Mouse (Mus musculus): Measurements from ENCODE around the gene Parp1.
"Not testable (repeated sequence)": the region's sequence is repeated elsewhere in the genome, so short reads cannot be mapped to it uniquely, and the experiment has no call there.

Parp1 gene

DNA sequence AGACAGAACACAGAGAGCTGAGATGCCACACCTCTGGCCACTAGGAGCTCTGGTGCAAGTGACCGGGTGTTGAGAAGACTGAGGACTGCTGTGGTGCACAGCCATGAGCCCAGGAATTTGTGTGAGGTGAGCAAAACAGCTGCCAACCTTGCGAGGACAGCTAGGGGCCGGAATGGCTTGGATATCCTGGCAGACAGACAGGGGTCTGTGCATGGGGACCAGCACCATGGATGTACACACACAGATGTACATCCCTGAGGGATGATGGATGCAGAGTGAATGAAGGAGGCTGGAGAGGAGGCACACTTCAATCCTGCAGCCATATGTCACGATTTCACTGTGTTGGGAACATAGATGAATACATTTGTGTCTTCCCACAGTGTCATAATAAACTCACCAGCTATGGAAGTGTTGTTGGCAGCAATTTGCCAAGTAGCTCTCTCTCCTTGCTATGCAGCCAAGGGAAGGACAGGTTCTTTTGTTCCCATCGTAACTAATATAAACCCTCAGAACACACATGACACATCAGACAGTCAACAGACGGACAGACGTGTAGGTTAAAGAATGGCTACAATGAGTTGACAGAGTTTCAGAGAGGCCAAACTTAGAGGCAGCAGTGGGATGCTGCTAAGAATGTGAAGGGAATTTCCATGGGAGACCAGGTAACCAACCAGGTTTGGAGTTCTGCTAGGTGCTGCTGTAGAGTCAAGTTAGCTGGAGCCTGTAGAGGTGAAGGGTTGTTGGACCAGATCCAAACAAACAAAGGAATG lies 19.0 kb upstream of the Parp1 start:
- in situ Hi-C loops (cut with MboI; ENCODE audit: low pct_unique_long_range_greater_than_20kb in 1 of 2, low sequenced_read_pairs in 2 of 2, unreplicated experiment in 1 of 2): loop anchor here in 1 of 2 experiments (5.0 kb wide), 1 partner anchor 107 kb away; no protein-coding TSS in a partner anchor

- in situ Hi-C loops (cut with MboI; ENCODE audit: low pct_unique_long_range_greater_than_20kb in 1 of 2, low sequenced_read_pairs in 2 of 2, unreplicated experiment in 1 of 2): no loop called here
Observed at GRCm38 (mm10) chr1:180550770-180551169, 18.0 kb upstream of the Parp1 start.

DNA sequence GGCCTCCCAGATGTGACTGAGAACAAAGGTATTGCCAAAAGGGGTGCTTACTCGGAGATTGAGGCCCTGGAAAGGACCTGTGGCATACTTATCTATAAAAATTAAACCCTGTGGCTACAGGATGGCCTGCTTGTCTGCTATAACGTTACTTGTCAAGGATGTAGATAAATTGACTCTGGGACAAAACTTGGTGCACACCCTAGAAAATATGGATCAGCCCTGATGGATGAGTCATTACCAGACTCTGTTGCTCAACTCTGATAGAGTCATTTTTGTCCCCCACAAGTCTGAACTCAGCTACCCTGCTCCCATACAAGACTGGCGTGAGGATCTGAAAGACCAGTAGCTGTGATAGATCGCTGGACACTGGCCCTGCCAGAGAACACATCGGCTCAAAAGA lies 11.8 kb upstream of the Parp1 start:
- in situ Hi-C loops (cut with MboI; ENCODE audit: low pct_unique_long_range_greater_than_20kb in 1 of 2, low sequenced_read_pairs in 2 of 2, unreplicated experiment in 1 of 2): no loop called here

- in situ Hi-C loops (cut with MboI; ENCODE audit: low pct_unique_long_range_greater_than_20kb in 1 of 2, low sequenced_read_pairs in 2 of 2, unreplicated experiment in 1 of 2): no loop called here
Observed at GRCm38 (mm10) chr1:180559454-180559853, 9.3 kb upstream of the Parp1 start.

- in situ Hi-C loops (cut with MboI; ENCODE audit: low pct_unique_long_range_greater_than_20kb in 1 of 2, low sequenced_read_pairs in 2 of 2, unreplicated experiment in 1 of 2): no loop called here
Observed at GRCm38 (mm10) chr1:180561187-180561586, 7.5 kb upstream of the Parp1 start.

DNA sequence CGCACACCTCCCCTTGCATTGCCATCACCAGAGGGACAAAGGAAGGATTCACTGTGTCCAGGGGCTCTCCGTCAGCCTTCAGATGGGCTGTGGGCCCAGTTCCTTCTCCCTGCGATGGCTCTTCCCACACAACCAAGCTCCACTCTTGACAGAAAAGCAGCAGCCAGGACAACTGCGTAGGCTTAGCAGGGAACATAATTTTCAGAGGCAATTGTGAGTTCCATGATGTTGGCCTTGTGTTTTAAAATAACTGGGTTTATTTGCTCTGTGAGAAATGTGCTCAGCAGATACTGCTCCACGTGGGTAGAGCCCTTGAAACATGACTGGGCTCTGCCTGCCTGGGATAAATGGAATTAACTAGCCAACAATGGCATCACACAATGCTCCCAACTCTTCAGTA lies 3.8 kb upstream of the Parp1 start:
- in situ Hi-C loops (cut with MboI; ENCODE audit: low pct_unique_long_range_greater_than_20kb in 1 of 2, low sequenced_read_pairs in 2 of 2, unreplicated experiment in 1 of 2): no loop called here

GRCm38 (mm10) chr1:180567761-180568160 lies 963 bp upstream of the Parp1 start:
- in situ Hi-C loops (cut with MboI; ENCODE audit: low pct_unique_long_range_greater_than_20kb in 1 of 2, low sequenced_read_pairs in 2 of 2, unreplicated experiment in 1 of 2): no loop called here

DNA sequence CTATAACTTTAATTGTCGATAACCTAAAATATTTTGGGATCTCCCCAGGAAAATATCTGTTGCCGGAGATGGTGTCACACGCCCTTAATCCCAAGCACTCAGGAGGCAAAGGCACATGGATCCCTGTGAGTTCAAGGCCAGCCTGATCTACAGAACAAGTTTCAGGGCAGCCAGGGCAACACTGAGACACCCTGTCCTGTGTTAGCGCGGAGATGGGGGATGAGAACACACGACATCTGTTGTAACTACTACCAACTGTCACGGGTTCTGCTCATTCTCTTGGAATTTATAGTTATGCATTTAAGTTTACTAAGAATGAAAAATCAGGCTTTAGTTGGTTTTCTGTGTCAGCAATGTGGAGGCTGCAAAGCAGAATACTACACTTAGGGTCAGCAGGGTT lies 476 bp upstream of the Parp1 start:
- in situ Hi-C loops (cut with MboI; ENCODE audit: low pct_unique_long_range_greater_than_20kb in 1 of 2, low sequenced_read_pairs in 2 of 2, unreplicated experiment in 1 of 2): no loop called here

GRCm38 (mm10) chr1:180569453-180569852 lies 729 bp downstream of the Parp1 start:
- in situ Hi-C loops (cut with MboI; ENCODE audit: low pct_unique_long_range_greater_than_20kb in 1 of 2, low sequenced_read_pairs in 2 of 2, unreplicated experiment in 1 of 2): no loop called here

DNA sequence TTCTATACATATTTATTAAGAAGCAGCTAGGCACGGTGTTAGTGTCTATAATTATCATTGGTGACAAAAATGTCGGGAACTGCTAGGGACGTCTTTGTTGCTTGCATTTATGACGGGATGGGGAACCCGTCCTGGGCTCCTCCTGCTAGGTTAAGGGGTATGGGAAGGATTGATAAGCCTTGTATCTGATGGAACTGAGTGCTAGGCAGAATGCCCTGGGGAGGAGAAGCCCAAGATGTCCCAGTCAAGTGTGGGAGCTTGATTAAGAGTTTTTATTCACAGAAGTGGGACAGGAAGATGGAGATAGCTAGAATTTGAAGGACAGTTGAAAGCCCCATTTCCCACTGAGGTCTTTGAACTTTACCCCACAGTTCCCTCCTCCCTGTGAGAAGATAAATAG lies 1.5 kb downstream of the Parp1 start:
- in situ Hi-C loops (cut with MboI; ENCODE audit: low pct_unique_long_range_greater_than_20kb in 1 of 2, low sequenced_read_pairs in 2 of 2, unreplicated experiment in 1 of 2): no loop called here

GRCm38 (mm10) chr1:180571018-180571589 lies 2.4 kb downstream of the Parp1 start:
- in situ Hi-C loops (cut with MboI; ENCODE audit: low pct_unique_long_range_greater_than_20kb in 1 of 2, low sequenced_read_pairs in 2 of 2, unreplicated experiment in 1 of 2): no loop called here

GRCm38 (mm10) chr1:180571721-180572120 lies 3.0 kb downstream of the Parp1 start:
- in situ Hi-C loops (cut with MboI; ENCODE audit: low pct_unique_long_range_greater_than_20kb in 1 of 2, low sequenced_read_pairs in 2 of 2, unreplicated experiment in 1 of 2): not testable (repeated sequence)

DNA sequence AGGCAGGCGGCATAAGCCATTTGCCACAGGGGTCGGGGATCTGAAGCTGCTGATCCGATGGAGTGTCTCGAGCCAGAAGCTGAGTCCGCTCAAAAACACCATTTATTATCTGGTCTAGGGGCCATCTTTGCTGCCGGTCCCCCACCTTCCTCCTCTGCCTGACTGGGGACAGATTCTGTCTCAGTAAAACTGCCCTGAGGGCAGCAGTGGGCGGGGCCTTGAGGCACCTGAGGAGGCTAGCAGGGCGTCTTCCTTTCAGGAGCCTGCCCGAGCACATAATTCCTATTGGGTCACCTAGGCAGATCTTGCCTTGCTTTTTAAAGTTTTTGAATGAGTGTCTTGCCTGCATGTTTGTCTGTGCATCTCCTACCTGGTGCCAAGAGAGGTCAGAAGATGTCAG lies 3.4 kb downstream of the Parp1 start:
- in situ Hi-C loops (cut with MboI; ENCODE audit: low pct_unique_long_range_greater_than_20kb in 1 of 2, low sequenced_read_pairs in 2 of 2, unreplicated experiment in 1 of 2): no loop called here

GRCm38 (mm10) chr1:180576524-180576923 lies 7.8 kb downstream of the Parp1 start:
- in situ Hi-C loops (cut with MboI; ENCODE audit: low pct_unique_long_range_greater_than_20kb in 1 of 2, low sequenced_read_pairs in 2 of 2, unreplicated experiment in 1 of 2): loop anchor here (25.0 kb wide), 3 partner anchors 561 to 814 kb away; partner anchors contain the start of genes Cnih4 (in 2 of the 2) and Nvl (in 2 of the 2)

GRCm38 (mm10) chr1:180577837-180578236 lies 9.1 kb downstream of the Parp1 start:
- in situ Hi-C loops (cut with MboI; ENCODE audit: low pct_unique_long_range_greater_than_20kb in 1 of 2, low sequenced_read_pairs in 2 of 2, unreplicated experiment in 1 of 2): loop anchor here (25.0 kb wide), 3 partner anchors 559 to 816 kb away; partner anchors contain the start of genes Cnih4 (in 2 of the 2) and Nvl (in 2 of the 2)

GRCm38 (mm10) chr1:180587792-180588442 lies 19.2 kb downstream of the Parp1 start:
- in situ Hi-C loops (cut with MboI; ENCODE audit: low pct_unique_long_range_greater_than_20kb in 1 of 2, low sequenced_read_pairs in 2 of 2, unreplicated experiment in 1 of 2): loop anchor here (25.0 kb wide), 3 partner anchors 549 to 826 kb away; partner anchors contain the start of genes Cnih4 (in 2 of the 2) and Nvl (in 2 of the 2)

DNA sequence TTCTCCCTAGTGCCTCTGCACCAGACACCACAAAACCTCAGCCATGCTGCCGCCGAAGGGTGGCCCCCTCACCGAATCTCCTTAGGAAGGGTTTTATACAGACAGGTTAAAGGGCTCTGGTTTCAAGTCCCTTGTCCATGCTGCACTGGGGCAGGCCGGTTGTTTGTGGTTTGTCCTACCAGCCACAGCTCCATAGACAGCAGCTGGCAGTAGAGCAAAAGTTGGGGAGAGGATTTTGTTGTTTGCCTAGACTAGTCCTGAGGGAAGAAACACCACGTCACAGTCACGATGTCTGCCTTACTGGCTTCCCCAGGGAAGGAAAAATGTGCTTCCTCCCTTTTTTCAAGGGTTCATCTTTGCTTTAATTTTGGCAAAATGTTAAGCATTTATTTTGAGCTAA lies 31.9 kb downstream of the Parp1 start:
- in situ Hi-C loops (cut with MboI; ENCODE audit: low pct_unique_long_range_greater_than_20kb in 1 of 2, low sequenced_read_pairs in 2 of 2, unreplicated experiment in 1 of 2): no loop called here

DNA sequence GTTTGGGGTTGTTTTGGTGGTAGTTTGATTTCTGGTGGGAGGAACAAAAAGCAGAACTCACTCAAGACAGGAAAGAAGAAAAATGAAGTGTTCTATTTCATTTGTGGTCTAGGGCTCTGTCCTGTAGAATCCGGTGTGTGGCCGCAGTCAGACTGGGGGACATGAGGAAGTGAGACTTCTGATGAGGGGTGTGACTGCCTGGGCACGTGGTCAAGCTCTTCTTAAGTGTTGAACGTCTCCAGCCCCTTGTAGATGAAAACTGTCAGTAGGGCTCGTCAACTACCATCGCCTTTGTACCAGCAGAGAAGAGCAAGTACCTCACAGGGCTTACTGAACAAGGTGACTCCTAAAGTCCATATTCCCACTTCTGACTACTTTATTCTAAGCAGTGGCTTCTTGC lies 33.1 kb downstream of the Parp1 start:
- in situ Hi-C loops (cut with MboI; ENCODE audit: low pct_unique_long_range_greater_than_20kb in 1 of 2, low sequenced_read_pairs in 2 of 2, unreplicated experiment in 1 of 2): no loop called here

DNA sequence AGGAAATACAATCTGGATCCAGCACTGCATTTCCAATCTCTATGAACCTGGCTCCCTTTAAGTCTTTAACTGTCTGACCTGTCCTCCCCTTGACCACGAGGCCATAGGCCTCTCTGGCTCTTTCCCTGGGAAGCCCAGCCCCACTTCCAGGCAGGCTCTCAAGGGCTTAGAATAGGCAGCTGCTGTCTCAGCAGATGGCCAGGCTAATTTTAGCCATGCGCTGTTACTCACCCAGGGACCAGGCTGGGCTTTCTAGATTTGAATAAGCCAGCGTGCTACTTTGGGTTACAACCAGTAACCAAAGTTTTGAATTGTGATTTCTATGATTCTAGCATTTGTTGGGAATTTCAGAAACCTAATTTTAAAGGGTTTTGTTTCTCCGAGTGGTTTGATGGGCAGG lies 35.9 kb downstream of the Parp1 start:
- in situ Hi-C loops (cut with MboI; ENCODE audit: low pct_unique_long_range_greater_than_20kb in 1 of 2, low sequenced_read_pairs in 2 of 2, unreplicated experiment in 1 of 2): no loop called here

All from mouse embryonic stem cell (cell line).